Mouse (Mus musculus): ENCODE measurements at regions not wholly inside any gene's neighbourhood (a gene's known extent, or its start where the extent isn't known, plus 50 kb on each side); places are given as distances from the start of the nearest gene placed in this dataset.

GRCm38 (mm10) chr13:16279974-16280373 is 268.3 kb downstream of the Inhba start:
- no peaks in the 10 kb centered on the region for H3K4me1 ChIP-seq
- H3K36me3 ChIP-seq = no peaks in the 10 kb centered on the region
- no peak overlapping the region for H3K27ac ChIP-seq (replicated peaks)
- WGBS = 77% methylated on average over 3 of the region's 3 CpGs
- DNase-seq (ENCODE audit: low spot score) = no peak
- H3K27me3 ChIP-seq (ENCODE audit: low read depth, poor library complexity, severe bottlenecking) = no peaks in the 10 kb centered on the region
- H3K4me3 ChIP-seq = no peak overlapping the region
- no peaks in the 10 kb centered on the region for H3K9me3 ChIP-seq (replicated peaks)

GRCm38 (mm10) chr13:16280742-16281141 is 269.1 kb downstream of the Inhba start:
- Histone ChIP-seq H3K4me3 (no peak overlapping the region), H3K27ac (replicated peaks) (no peak overlapping the region), H3K36me3 (no peaks in the 10 kb centered on the region), H3K4me1 (no peaks in the 10 kb centered on the region), H3K27me3 (ENCODE audit: low read depth, poor library complexity, severe bottlenecking) (no peaks in the 10 kb centered on the region), H3K9me3 (replicated peaks) (no peaks in the 10 kb centered on the region)
- DNase-seq (ENCODE audit: low spot score) = no peak
- 73% methylated on average over 2 of the region's 2 CpGs for WGBS

GRCm38 (mm10) chr13:16281777-16282176 is 270.1 kb downstream of the Inhba start:
- Histone ChIP-seq H3K36me3 (no peaks in the 10 kb centered on the region), H3K27me3 (ENCODE audit: low read depth, poor library complexity, severe bottlenecking) (no peaks in the 10 kb centered on the region), H3K27ac (replicated peaks) (no peak overlapping the region), H3K4me1 (no peaks in the 10 kb centered on the region), H3K9me3 (replicated peaks) (no peaks in the 10 kb centered on the region), H3K4me3 (no peak overlapping the region)
- DNase-seq (ENCODE audit: low spot score) = no peak

GRCm38 (mm10) chr13:16282230-16282629 is 270.6 kb downstream of the Inhba start:
- Histone ChIP-seq H3K27me3 (ENCODE audit: low read depth, poor library complexity, severe bottlenecking) (no peaks in the 10 kb centered on the region), H3K36me3 (no peaks in the 10 kb centered on the region), H3K4me3 (no peak overlapping the region), H3K27ac (replicated peaks) (no peak overlapping the region), H3K4me1 (no peaks in the 10 kb centered on the region), H3K9me3 (replicated peaks) (no peaks in the 10 kb centered on the region)
- WGBS = 65% methylated on average over 2 of the region's 2 CpGs
- DNase-seq (ENCODE audit: low spot score) = no peak

- WGBS = 88% methylated on average over 4 of the region's 4 CpGs
- no peak for DNase-seq (ENCODE audit: low spot score)
- Histone ChIP-seq H3K36me3 (no peaks in the 10 kb centered on the region), H3K4me3 (no peak overlapping the region), H3K27me3 (ENCODE audit: low read depth, poor library complexity, severe bottlenecking) (no peaks in the 10 kb centered on the region), H3K27ac (replicated peaks) (no peak overlapping the region), H3K9me3 (replicated peaks) (no peaks in the 10 kb centered on the region), H3K4me1 (no peaks in the 10 kb centered on the region)
These were observed 271.7 kb downstream of the Inhba start for GRCm38 (mm10) chr13:16283336-16283735.

- no peaks in the 10 kb centered on the region for H3K27me3 ChIP-seq (ENCODE audit: low read depth, poor library complexity, severe bottlenecking)
- no peaks in the 10 kb centered on the region for H3K9me3 ChIP-seq (replicated peaks)
- no peak overlapping the region for H3K27ac ChIP-seq (replicated peaks)
- no peak overlapping the region for H3K4me3 ChIP-seq
- DNase-seq (ENCODE audit: low spot score) = no peak
- no peaks in the 10 kb centered on the region for H3K4me1 ChIP-seq
- no peaks in the 10 kb centered on the region for H3K36me3 ChIP-seq
- WGBS = 91% methylated on average over 2 of the region's 2 CpGs
These were observed 278.0 kb downstream of the Inhba start for GRCm38 (mm10) chr13:16289633-16290032.

- H3K4me3 ChIP-seq = no peak overlapping the region
- no peak overlapping the region for H3K27ac ChIP-seq (replicated peaks)
- H3K4me1 ChIP-seq = no peaks in the 10 kb centered on the region
- H3K9me3 ChIP-seq (replicated peaks) = no peaks in the 10 kb centered on the region
- no peak for DNase-seq (ENCODE audit: low spot score)
- H3K27me3 ChIP-seq (ENCODE audit: low read depth, poor library complexity, severe bottlenecking) = no peaks in the 10 kb centered on the region
- WGBS = 83% methylated on average over 2 of the region's 2 CpGs
- no peaks in the 10 kb centered on the region for H3K36me3 ChIP-seq
These were observed 279.1 kb downstream of the Inhba start for GRCm38 (mm10) chr13:16290784-16291183.

- WGBS = 80% methylated on average over 6 of the region's 6 CpGs
- no peaks in the 10 kb centered on the region for H3K4me1 ChIP-seq
- H3K36me3 ChIP-seq = no peaks in the 10 kb centered on the region
These were observed 280.1 kb downstream of the Inhba start for GRCm38 (mm10) chr13:16291661-16292291.

GRCm38 (mm10) chr13:16299756-16300155 is 288.1 kb downstream of the Inhba start:
- 88% methylated on average over 2 of the region's 2 CpGs for WGBS
- Histone ChIP-seq H3K36me3 (no peaks in the 10 kb centered on the region), H3K9me3 (replicated peaks) (no peaks in the 10 kb centered on the region), H3K4me1 (no peaks in the 10 kb centered on the region), H3K27me3 (ENCODE audit: low read depth, poor library complexity, severe bottlenecking) (no peaks in the 10 kb centered on the region), H3K4me3 (no peak overlapping the region), H3K27ac (replicated peaks) (no peak overlapping the region)
- no peak for DNase-seq (ENCODE audit: low spot score)

More at GRCm38 (mm10) chr13:16291661-16292291, 280.1 kb downstream of the Inhba start:
- Histone ChIP-seq H3K9me3 (replicated peaks) (no peaks in the 10 kb centered on the region), H3K27ac (replicated peaks) (no peak overlapping the region), H3K4me3 (no peak overlapping the region), H3K27me3 (ENCODE audit: low read depth, poor library complexity, severe bottlenecking) (no peaks in the 10 kb centered on the region)
- no peak for DNase-seq (ENCODE audit: low spot score)

GRCm38 (mm10) chr13:16314669-16315068 is 303.0 kb downstream of the Inhba start:
- DNase-seq (ENCODE audit: low spot score) = no peak
- no peaks in the 10 kb centered on the region for H3K27me3 ChIP-seq (ENCODE audit: low read depth, poor library complexity, severe bottlenecking)
- H3K4me3 ChIP-seq = no peak overlapping the region
- no peaks in the 10 kb centered on the region for H3K9me3 ChIP-seq (replicated peaks)
- H3K4me1 ChIP-seq = no peaks in the 10 kb centered on the region
- WGBS = 90% methylated on average over 2 of the region's 2 CpGs
- H3K36me3 ChIP-seq = no peaks in the 10 kb centered on the region
- no peak overlapping the region for H3K27ac ChIP-seq (replicated peaks)

- DNase-seq (ENCODE audit: low spot score) = no peak
- Histone ChIP-seq H3K9me3 (replicated peaks) (no peaks in the 10 kb centered on the region), H3K27me3 (ENCODE audit: low read depth, poor library complexity, severe bottlenecking) (no peaks in the 10 kb centered on the region), H3K4me3 (no peak overlapping the region), H3K36me3 (no peaks in the 10 kb centered on the region), H3K27ac (replicated peaks) (no peak overlapping the region), H3K4me1 (no peaks in the 10 kb centered on the region)
- 87% methylated on average over 2 of the region's 2 CpGs for WGBS
These were observed 304.0 kb downstream of the Inhba start for GRCm38 (mm10) chr13:16315689-16316088.

GRCm38 (mm10) chr13:16316581-16316980 is 304.9 kb downstream of the Inhba start:
- Histone ChIP-seq H3K27me3 (ENCODE audit: low read depth, poor library complexity, severe bottlenecking) (no peaks in the 10 kb centered on the region), H3K36me3 (no peaks in the 10 kb centered on the region), H3K4me1 (no peaks in the 10 kb centered on the region), H3K9me3 (replicated peaks) (no peaks in the 10 kb centered on the region), H3K27ac (replicated peaks) (no peak overlapping the region), H3K4me3 (no peak overlapping the region)
- DNase-seq (ENCODE audit: low spot score) = no peak
- 90% methylated on average over 2 of the region's 2 CpGs for WGBS

- Histone ChIP-seq H3K36me3 (no peaks in the 10 kb centered on the region), H3K27me3 (ENCODE audit: low read depth, poor library complexity, severe bottlenecking) (no peaks in the 10 kb centered on the region), H3K9me3 (replicated peaks) (no peaks in the 10 kb centered on the region), H3K4me3 (no peak overlapping the region), H3K27ac (replicated peaks) (no peak overlapping the region), H3K4me1 (no peaks in the 10 kb centered on the region)
- no peak for DNase-seq (ENCODE audit: low spot score)
- 74% methylated on average over 3 of the region's 3 CpGs for WGBS
These were observed 305.8 kb downstream of the Inhba start for GRCm38 (mm10) chr13:16317412-16317811.

GRCm38 (mm10) chr13:16320392-16320791 is 308.7 kb downstream of the Inhba start:
- no peak overlapping the region for H3K27ac ChIP-seq (replicated peaks)
- H3K9me3 ChIP-seq (replicated peaks) = no peaks in the 10 kb centered on the region
- H3K4me3 ChIP-seq = no peak overlapping the region
- DNase-seq (ENCODE audit: low spot score) = no peak
- H3K36me3 ChIP-seq = no peaks in the 10 kb centered on the region
- H3K27me3 ChIP-seq (ENCODE audit: low read depth, poor library complexity, severe bottlenecking) = no peaks in the 10 kb centered on the region
- H3K4me1 ChIP-seq = no peaks in the 10 kb centered on the region
- 88% methylated on average over 4 of the region's 4 CpGs for WGBS
